Mouse (Mus musculus): Measurements from ENCODE around the gene Ubl7. TPM values are rescaled to one million over a fixed set of nuclear protein-coding genes. Genes with fewer than 3 reads are reported as not detected.

The Ubl7 gene
- polyA plus RNA-seq, 1 experiment from 2014 or later = 122 TPM

DNA sequence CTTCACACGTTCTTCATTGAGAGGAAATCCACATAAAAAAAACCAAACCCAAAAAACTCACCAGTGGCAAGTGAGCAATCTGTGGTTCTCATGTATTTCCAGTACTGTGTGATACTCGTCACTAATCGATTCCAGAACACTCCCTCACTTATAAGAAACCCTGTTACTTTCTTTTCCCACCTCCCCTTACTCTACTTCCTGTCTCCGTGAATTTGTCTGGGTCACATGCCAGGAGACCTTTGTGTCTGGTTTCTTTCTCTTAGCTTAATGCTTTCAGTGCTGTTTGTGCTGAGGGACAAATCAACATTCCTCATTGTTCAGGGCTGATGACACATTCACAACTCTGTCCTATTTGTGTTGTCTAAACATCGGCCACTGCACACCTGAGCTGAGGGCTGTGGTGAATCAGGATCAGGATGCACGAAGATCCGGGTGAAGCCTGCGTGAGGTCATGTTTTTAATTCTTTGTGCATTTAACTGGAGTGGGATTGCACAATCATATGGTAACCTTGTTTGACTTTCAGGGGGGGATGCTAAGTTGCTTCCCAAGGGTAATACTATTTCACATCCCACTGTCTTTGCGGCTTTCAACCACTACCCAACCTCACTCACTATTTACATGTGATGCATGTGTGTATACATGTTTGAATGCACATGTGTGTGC lies 62.1 kb downstream of the Ubl7 start:
- Histone ChIP-seq H3K4me3 (ENCODE audit: low read depth, low read length) (no peak overlapping the region), H3K9ac (ENCODE audit: low read depth, low read length) (no peak overlapping the region), H3K27me3 (ENCODE audit: control insufficient read depth, insufficient read depth, low read length) (no peaks in the 10 kb centered on the region), H3K36me3 (ENCODE audit: control insufficient read depth, insufficient read depth, low read length) (no peaks in the 10 kb centered on the region), H3K4me1 (replicated peaks; ENCODE audit: control insufficient read depth, insufficient read depth, low read length) (no peaks in the 10 kb centered on the region), H3K9me3 (ENCODE audit: control insufficient read depth, low read length) (no peaks in the 10 kb centered on the region), H3K27ac (ENCODE audit: low read depth, low read length) (no peak overlapping the region), H3K4me2 (replicated peaks; ENCODE audit: low read depth, low read length) (no peak overlapping the region)
- WGBS = 62% methylated on average over 9 of the region's 9 CpGs
- no peak for ATAC-seq (ENCODE audit: low FRiP score)
- no peak for DNase-seq (ENCODE audit: low spot score)

DNA sequence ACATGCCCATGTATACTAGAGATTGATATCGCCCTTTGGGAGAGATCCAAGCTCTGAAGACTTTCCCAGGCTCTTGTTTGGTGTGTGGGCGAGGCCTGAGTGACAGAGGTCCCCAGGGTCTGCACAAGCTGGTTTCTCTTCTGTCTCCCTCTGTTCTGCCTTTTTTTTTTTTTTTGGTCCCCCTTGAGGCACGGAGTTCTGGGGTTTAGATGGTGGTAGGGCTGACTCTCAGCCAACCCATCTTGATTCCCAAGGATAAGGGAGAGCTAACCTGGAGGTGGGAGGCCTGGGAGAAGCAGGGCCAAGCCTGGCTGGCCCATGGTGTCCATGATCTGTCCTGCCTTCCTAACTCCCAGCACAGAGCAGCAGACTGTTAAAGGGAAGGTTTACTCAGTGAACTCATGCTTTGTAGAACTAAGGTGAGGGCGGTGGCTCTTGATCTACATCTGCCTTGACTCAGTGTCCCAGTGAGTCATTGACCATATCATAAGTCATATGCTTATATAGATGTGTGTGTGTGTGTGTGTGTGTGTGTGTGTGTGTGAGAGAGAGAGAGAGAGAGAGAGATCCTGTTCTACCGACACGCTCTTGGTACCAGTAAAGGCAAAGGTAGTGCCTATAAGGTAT lies 62.8 kb downstream of the Ubl7 start:
- Histone ChIP-seq H3K27ac (ENCODE audit: low read depth, low read length) (no peak overlapping the region), H3K36me3 (ENCODE audit: control insufficient read depth, insufficient read depth, low read length) (no peaks in the 10 kb centered on the region), H3K4me1 (replicated peaks; ENCODE audit: control insufficient read depth, insufficient read depth, low read length) (no peaks in the 10 kb centered on the region), H3K9ac (ENCODE audit: low read depth, low read length) (no peak overlapping the region), H3K9me3 (ENCODE audit: control insufficient read depth, low read length) (no peaks in the 10 kb centered on the region), H3K27me3 (ENCODE audit: control insufficient read depth, insufficient read depth, low read length) (no peaks in the 10 kb centered on the region), H3K4me2 (replicated peaks; ENCODE audit: low read depth, low read length) (no peak overlapping the region), H3K4me3 (ENCODE audit: low read depth, low read length) (no peak overlapping the region)
- ATAC-seq (ENCODE audit: low FRiP score) (no peak), DNase-seq (ENCODE audit: low spot score) (no peak)
- WGBS = 87% methylated on average over 6 of the region's 6 CpGs

DNA sequence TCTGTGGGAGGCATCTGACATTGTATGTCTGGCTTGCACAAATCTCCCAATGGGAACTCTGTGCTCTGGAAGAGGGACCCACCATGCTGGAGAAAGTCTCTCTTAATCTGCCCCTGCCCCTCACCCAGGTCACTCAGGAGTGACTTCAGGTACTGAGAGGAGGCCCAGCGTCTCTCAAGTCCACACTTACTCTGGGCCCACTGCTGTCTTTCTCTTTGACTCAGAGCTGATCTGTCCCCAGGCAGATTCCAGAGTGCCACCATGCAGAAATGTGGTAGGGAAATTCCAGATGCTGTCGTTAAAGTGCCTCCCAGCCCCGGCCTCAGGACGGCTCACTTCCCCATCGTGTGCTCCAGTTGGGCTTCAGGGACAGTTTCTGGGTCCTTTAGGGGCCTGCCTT lies 63.4 kb downstream of the Ubl7 start:
- Histone ChIP-seq H3K4me1 (replicated peaks; ENCODE audit: control insufficient read depth, insufficient read depth, low read length) (no peaks in the 10 kb centered on the region), H3K36me3 (ENCODE audit: control insufficient read depth, insufficient read depth, low read length) (no peaks in the 10 kb centered on the region), H3K27ac (ENCODE audit: low read depth, low read length) (no peak overlapping the region), H3K4me3 (ENCODE audit: low read depth, low read length) (no peak overlapping the region), H3K4me2 (replicated peaks; ENCODE audit: low read depth, low read length) (no peak overlapping the region), H3K9me3 (ENCODE audit: control insufficient read depth, low read length) (no peaks in the 10 kb centered on the region), H3K27me3 (ENCODE audit: control insufficient read depth, insufficient read depth, low read length) (no peaks in the 10 kb centered on the region), H3K9ac (ENCODE audit: low read depth, low read length) (no peak overlapping the region)
- ATAC-seq (ENCODE audit: low FRiP score) (no peak), DNase-seq (ENCODE audit: low spot score) (no peak)
- 76% methylated on average over 5 of the region's 5 CpGs for WGBS

DNA sequence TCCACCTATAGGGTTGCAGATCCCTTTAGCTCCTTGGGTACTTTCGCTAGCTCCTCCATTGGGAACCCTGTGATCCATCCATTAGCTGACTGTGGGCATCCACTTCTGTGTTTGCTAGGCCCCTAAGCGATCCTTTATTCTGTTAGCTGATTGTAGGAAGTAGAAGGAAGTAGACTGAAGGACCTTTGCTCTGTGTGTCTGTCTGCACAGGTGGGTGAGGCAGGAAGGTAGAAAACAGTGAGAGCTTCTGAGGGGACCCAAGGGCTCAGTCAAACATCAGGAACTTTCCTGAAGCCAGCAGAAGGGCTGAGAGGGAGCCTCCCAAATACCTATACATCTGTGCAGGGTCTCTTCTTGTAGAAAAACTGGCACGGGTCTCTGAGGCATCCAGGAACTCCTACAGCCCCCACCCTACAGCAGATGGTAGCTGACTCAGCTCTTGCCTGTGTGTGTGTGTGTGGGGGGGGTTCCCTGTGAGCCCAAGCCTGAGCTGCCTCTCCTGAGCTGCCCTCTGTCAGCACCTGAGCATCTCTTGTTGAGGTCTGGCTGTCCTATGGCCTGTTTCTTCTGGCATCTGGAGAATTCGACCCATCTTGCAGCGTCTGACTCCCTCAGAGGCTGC lies 64.5 kb downstream of the Ubl7 start:
- Histone ChIP-seq H3K27ac (ENCODE audit: low read depth, low read length) (no peak overlapping the region), H3K27me3 (ENCODE audit: control insufficient read depth, insufficient read depth, low read length) (no peaks in the 10 kb centered on the region), H3K36me3 (ENCODE audit: control insufficient read depth, insufficient read depth, low read length) (no peaks in the 10 kb centered on the region), H3K4me1 (replicated peaks; ENCODE audit: control insufficient read depth, insufficient read depth, low read length) (no peaks in the 10 kb centered on the region), H3K4me2 (replicated peaks; ENCODE audit: low read depth, low read length) (no peak overlapping the region), H3K9me3 (ENCODE audit: control insufficient read depth, low read length) (no peaks in the 10 kb centered on the region), H3K9ac (ENCODE audit: low read depth, low read length) (no peak overlapping the region), H3K4me3 (ENCODE audit: low read depth, low read length) (no peak overlapping the region)
- DNase-seq (ENCODE audit: low spot score) = no peak
- no peak for ATAC-seq (ENCODE audit: low FRiP score)
- WGBS = 87% methylated on average over 5 of the region's 5 CpGs

DNA sequence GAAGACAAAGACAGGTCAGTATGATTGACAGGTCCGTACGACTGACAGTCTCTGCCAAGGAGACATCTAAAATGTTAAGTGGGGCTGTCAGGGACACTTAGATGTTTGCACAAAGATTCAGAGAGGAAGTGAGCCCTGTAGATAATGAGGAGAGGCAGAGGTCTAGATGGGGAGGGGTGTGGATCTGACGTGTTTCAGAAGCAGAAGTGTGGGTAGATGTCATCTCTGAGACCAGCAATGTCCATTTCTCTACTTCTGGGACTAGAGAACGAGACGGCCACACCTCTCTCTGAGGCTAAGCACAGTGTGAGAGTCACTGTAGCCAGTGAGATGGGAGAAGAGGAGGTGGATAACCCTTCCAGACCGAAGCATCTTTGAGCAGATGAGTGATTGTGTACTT lies 67.2 kb downstream of the Ubl7 start:
- 87% methylated on average over 6 of the region's 6 CpGs for WGBS

DNA sequence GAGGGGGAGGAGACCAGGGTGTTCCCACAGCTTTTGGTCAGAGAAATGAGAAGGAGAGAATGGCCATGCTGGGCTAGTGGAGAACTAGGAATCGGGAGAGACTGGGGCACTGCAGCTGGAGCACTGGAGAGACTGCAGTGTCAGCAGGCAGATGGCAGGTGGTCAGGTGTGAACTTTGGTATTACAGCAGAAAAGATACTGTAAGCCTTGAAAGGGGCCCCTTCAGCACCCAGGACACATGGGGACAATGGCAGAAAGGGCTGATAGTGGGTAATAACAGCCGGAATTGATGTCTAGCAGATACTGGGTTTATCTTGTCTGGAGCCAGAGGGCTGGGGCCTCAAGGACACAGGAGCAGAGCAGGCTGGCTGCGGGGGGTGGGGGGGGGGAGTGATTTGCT lies 68.1 kb downstream of the Ubl7 start:
- no peaks in the 10 kb centered on the region for H3K27me3 ChIP-seq (ENCODE audit: control insufficient read depth, insufficient read depth, low read length)
- H3K36me3 ChIP-seq (ENCODE audit: control insufficient read depth, insufficient read depth, low read length) = no peaks in the 10 kb centered on the region
- H3K27ac ChIP-seq (ENCODE audit: low read depth, low read length) = no peak overlapping the region
- DNase-seq (ENCODE audit: low spot score) (no peak), ATAC-seq (ENCODE audit: low FRiP score) (no peak)
- no peak overlapping the region for H3K4me2 ChIP-seq (replicated peaks; ENCODE audit: low read depth, low read length)
- H3K4me3 ChIP-seq (ENCODE audit: low read depth, low read length) = no peak overlapping the region
- 70% methylated on average over 3 of the region's 3 CpGs for WGBS
- H3K4me1 ChIP-seq (replicated peaks; ENCODE audit: control insufficient read depth, insufficient read depth, low read length) = no peaks in the 10 kb centered on the region
- no peak overlapping the region for H3K9ac ChIP-seq (ENCODE audit: low read depth, low read length)
- H3K9me3 ChIP-seq (ENCODE audit: control insufficient read depth, low read length) = no peaks in the 10 kb centered on the region

More for the DNA sequence above, 67.2 kb downstream of the Ubl7 start:
- Histone ChIP-seq H3K9me3 (ENCODE audit: control insufficient read depth, low read length) (no peaks in the 10 kb centered on the region), H3K36me3 (ENCODE audit: control insufficient read depth, insufficient read depth, low read length) (no peaks in the 10 kb centered on the region), H3K9ac (ENCODE audit: low read depth, low read length) (no peak overlapping the region), H3K4me2 (replicated peaks; ENCODE audit: low read depth, low read length) (no peak overlapping the region), H3K4me3 (ENCODE audit: low read depth, low read length) (no peak overlapping the region), H3K27me3 (ENCODE audit: control insufficient read depth, insufficient read depth, low read length) (no peaks in the 10 kb centered on the region), H3K4me1 (replicated peaks; ENCODE audit: control insufficient read depth, insufficient read depth, low read length) (no peaks in the 10 kb centered on the region), H3K27ac (ENCODE audit: low read depth, low read length) (no peak overlapping the region)
- ATAC-seq (ENCODE audit: low FRiP score) (no peak), DNase-seq (ENCODE audit: low spot score) (no peak)

Other genes with a start within 250 kb of the Ubl7 start
- gene Cyp1a2, start 227.3 kb upstream of the Ubl7 start, polyA plus RNA-seq (2014; fragmentation: Nextera tagmentation; extraction: Ambion mirVana) = not detected in 2 replicates
- not detected in 2 replicates for gene Cyp1a1, start 223.1 kb upstream of the Ubl7 start, polyA plus RNA-seq (2014; fragmentation: Nextera tagmentation; extraction: Ambion mirVana)
- gene Edc3, start 202.4 kb upstream of the Ubl7 start, polyA plus RNA-seq (2014; fragmentation: Nextera tagmentation; extraction: Ambion mirVana) = 23.7 and 28.4 TPM in 2 replicates
- 83.8 and 91.4 TPM in 2 replicates for gene Clk3, start 145.1 kb upstream of the Ubl7 start, polyA plus RNA-seq (2014; fragmentation: Nextera tagmentation; extraction: Ambion mirVana)
- gene Arid3b, start 74.2 kb upstream of the Ubl7 start, polyA plus RNA-seq (2014; fragmentation: Nextera tagmentation; extraction: Ambion mirVana) = 21.9 and 27.7 TPM in 2 replicates
- 2.0 and 3.6 TPM in 2 replicates for gene Sema7a, start 29.1 kb downstream of the Ubl7 start, polyA plus RNA-seq (2014; fragmentation: Nextera tagmentation; extraction: Ambion mirVana)
- gene Cyp11a1, start 95.4 kb downstream of the Ubl7 start, polyA plus RNA-seq (2014; fragmentation: Nextera tagmentation; extraction: Ambion mirVana) = not detected in 2 replicates
- gene Stra6, start 152.8 kb downstream of the Ubl7 start, polyA plus RNA-seq (2014; fragmentation: Nextera tagmentation; extraction: Ambion mirVana) = 8.2 and 12.7 TPM in 2 replicates
- gene Ccdc33, start 207.8 kb downstream of the Ubl7 start, polyA plus RNA-seq (2014; fragmentation: Nextera tagmentation; extraction: Ambion mirVana) = 0.31 and 0.99 TPM in 2 replicates